ENCODE assay signal across 14 mouse cellular contexts in the genomic region with DNA sequence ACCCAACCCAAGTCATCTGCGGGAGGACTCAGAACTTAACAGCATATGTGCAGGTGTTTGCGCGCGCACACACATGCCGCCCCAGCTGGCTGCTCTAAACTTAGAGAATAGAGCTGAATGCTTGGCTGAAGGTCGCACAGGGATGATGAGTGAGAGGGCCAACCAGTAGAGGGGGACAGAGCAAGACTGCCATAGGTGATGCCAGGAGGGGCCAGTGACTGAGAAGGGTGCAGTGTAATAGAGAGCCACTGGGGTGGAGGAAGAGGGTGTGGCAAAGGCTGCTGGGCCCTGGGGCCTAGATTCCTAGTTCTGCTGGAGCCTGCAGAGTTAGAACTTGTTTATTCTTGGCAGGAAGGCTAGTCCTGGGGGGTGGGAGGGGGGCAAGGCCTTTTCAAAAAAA. TPM values are rescaled to one million over a fixed set of nuclear protein-coding genes. Genes with fewer than 3 reads are reported as not detected.
DNase-seq lines count a peak whose midpoint lies in the region; ATAC-seq and TF ChIP-seq lines count a peak whose summit lies in the region.
"Had no signal": no experiment of that assay in that cellular context is flagged by ENCODE, and none has a peak within 500 bp of the region (broad histone marks: within the 10 kb centered on the region; RNA-seq: fewer than 3 reads in every experiment).

No protein-coding gene starts in this region.

- DNase-seq in left cerebral cortex, adult 2 months (ENCODE audit: extremely low spot score in 1 of 2, low spot score in 2 of 2) = no peak
- DNase-seq in left cerebral cortex, adult 9 months (ENCODE audit: low spot score in 2 of 2) = no peak
- DNase-seq in 416B (ENCODE audit: low read depth) (peak; percentile 18), MEL (ENCODE audit: low read depth, low spot score) (peak; percentile 32)
- no peak for DNase-seq in limb, embryonic 14.5 days (ENCODE audit: low spot score)
- no peak for DNase-seq in adrenal gland, adult 8-10 months
- no peak for DNase-seq in heart, postnatal 4 days
- DNase-seq in B cell, adult 2 months = no peak
- DNase-seq: cerebellum, postnatal 25 days; gastrocnemius, postnatal 14 days had no signal

- peaks cover 0 to 2% of the 10 kb centered on the region in 2 experiments; a peak in 1 of 4 replicates for H3K36me3 ChIP-seq in MEL (ENCODE audit: control insufficient read depth in 1 of 2, insufficient read depth in 2 of 2, low read length in 2 of 2)
- no peaks in the 10 kb centered on the region for H3K36me3 ChIP-seq in limb, embryonic 14.5 days (ENCODE audit: control insufficient read depth, insufficient read depth, low read length)
- H3K36me3 ChIP-seq: forebrain, embryonic 12.5 days; G1E had no signal

- peaks cover 0 to 25% of the 10 kb centered on the region in 2 experiments; a peak in 3 of 4 replicates for H3K4me1 ChIP-seq in MEL (ENCODE audit: control insufficient read depth in 1 of 2, insufficient read depth in 2 of 2, low read length in 2 of 2)
- peaks cover 4% of the 10 kb centered on the region; the same call in 1 of the 2 replicates for H3K4me1 ChIP-seq in limb, embryonic 14.5 days (ENCODE audit: control insufficient read depth, insufficient read depth, low read length)

- WGBS in limb, embryonic 14.5 days = 66% methylated on average over 6 of the region's 6 CpGs

- no peak overlapping the region for H3K9ac ChIP-seq in MEL (ENCODE audit: control insufficient read depth, low read depth, low read length, poor library complexity, severe bottlenecking)
- H3K9ac ChIP-seq in limb, embryonic 14.5 days (ENCODE audit: low read depth, low read length, severe bottlenecking) = 0 out of 2 replicates have a peak overlapping the region, but pooled peaks have one; percentile 2
- H3K9ac ChIP-seq: forebrain, embryonic 12.5 days had no signal

- no peak for TF ChIP-seq RAD21 in MEL (IDR thresholded peaks at IDR 0.05; ENCODE audit: low read depth, low read length)

- TF ChIP-seq CTCF in left cerebral cortex, adult 2 months (IDR thresholded peaks at IDR 0.05) = peak; percentile 1
- TF ChIP-seq CTCF in MEL (IDR thresholded peaks at IDR 0.05 in 2 of 3, conservative IDR thresholded peaks at IDR 0.05 in 1 of 3; ENCODE audit: control insufficient read depth in 1 of 3, insufficient read depth in 1 of 3, low read depth in 2 of 3, low read length in 3 of 3, poor library complexity in 1 of 3, severe bottlenecking in 1 of 3) = peak in 1 of 3 experiments; percentile 22; a peak in 1 of 6 replicates

- ATAC-seq in limb, embryonic 14.5 days (ENCODE audit: low FRiP score, low read depth) = peak; percentile 23; the same call in 1 of the 2 replicates

- no peak overlapping the region for H3K4me2 ChIP-seq in limb, embryonic 14.5 days (replicated peaks; ENCODE audit: low read depth, low read length, severe bottlenecking)
- H3K4me2 ChIP-seq: forebrain, embryonic 12.5 days had no signal

- H3K4me3 ChIP-seq in left cerebral cortex, adult 2 months = no peak overlapping the region
- no peak overlapping the region for H3K4me3 ChIP-seq in MEL (ENCODE audit: control insufficient read depth in 1 of 2, insufficient read depth in 1 of 2, low read depth in 2 of 2, low read length in 2 of 2)
- no peak overlapping the region for H3K4me3 ChIP-seq in limb, embryonic 14.5 days (replicated peaks; ENCODE audit: low read length)
- H3K4me3 ChIP-seq: forebrain, embryonic 12.5 days; myocyte had no signal

- intact Hi-C loops in left cerebral cortex, adult 2 months (cut with DNase I) = no loop called here

- no peak for TF ChIP-seq POLR2A in MEL (IDR thresholded peaks at IDR 0.05; ENCODE audit: control insufficient read depth in 1 of 2, insufficient read depth in 1 of 2, low read depth in 1 of 2, low read length in 2 of 2, poor library complexity in 1 of 2)
- TF ChIP-seq POLR2A in limb, embryonic 14.5 days (IDR thresholded peaks at IDR 0.05; ENCODE audit: borderline replicate concordance, extremely low read depth, insufficient read depth, insufficient read length) = no peak

- H3K27ac ChIP-seq in left cerebral cortex, adult 2 months = no peak overlapping the region
- H3K27ac ChIP-seq in MEL (ENCODE audit: control insufficient read depth, low read depth, low read length) = no peak overlapping the region
- no peak overlapping the region; the same call in 1 of the 2 replicates for H3K27ac ChIP-seq in limb, embryonic 14.5 days (replicated peaks; ENCODE audit: low read depth, low read length)
- H3K27ac ChIP-seq: forebrain, embryonic 12.5 days; macrophage had no signal

- no peak for TF ChIP-seq EP300 in MEL (IDR thresholded peaks at IDR 0.05; ENCODE audit: low read depth in 1 of 2, low read length in 2 of 2)

- no peaks in the 10 kb centered on the region for H3K79me2 ChIP-seq in MEL (ENCODE audit: control insufficient read depth, insufficient read depth, low read length, poor library complexity)

- no peaks in the 10 kb centered on the region for H3K9me3 ChIP-seq in MEL (replicated peaks; ENCODE audit: insufficient read depth, low read length)
- no peaks in the 10 kb centered on the region for H3K9me3 ChIP-seq in limb, embryonic 14.5 days (ENCODE audit: control insufficient read depth, low read length)
- H3K9me3 ChIP-seq: forebrain, embryonic 12.5 days had no signal

- no peaks in the 10 kb centered on the region for H3K27me3 ChIP-seq in MEL (ENCODE audit: control insufficient read depth in 1 of 2, insufficient read depth in 2 of 2, low read length in 2 of 2)
- H3K27me3 ChIP-seq in limb, embryonic 14.5 days (ENCODE audit: control insufficient read depth, insufficient read depth, low read length) = no peaks in the 10 kb centered on the region

TF ChIP-seq in MEL, 35 proteins besides CTCF, POLR2A, EP300 and RAD21:
- TF ChIP-seq MYB (IDR thresholded peaks at IDR 0.05; ENCODE audit: low read depth, low read length) (no peak), BHLHE40 (IDR thresholded peaks at IDR 0.05; ENCODE audit: borderline replicate concordance, low read depth, low read length) (no peak), CHD2 (IDR thresholded peaks at IDR 0.05; ENCODE audit: low read length) (no peak), USF2 (IDR thresholded peaks at IDR 0.05; ENCODE audit: borderline replicate concordance in 1 of 2, insufficient read depth in 1 of 2, low read depth in 1 of 2, low read length in 2 of 2) (no peak), ZKSCAN1 (IDR thresholded peaks at IDR 0.05; ENCODE audit: low read depth, low read length) (no peak), NRF1 (IDR thresholded peaks at IDR 0.05; ENCODE audit: insufficient read depth, low read depth, low read length, poor library complexity, severe bottlenecking) (no peak), TAL1 (IDR thresholded peaks at IDR 0.05; ENCODE audit: low read length) (no peak), UBTF (IDR thresholded peaks at IDR 0.05; ENCODE audit: borderline replicate concordance, insufficient read depth, low read depth, low read length) (no peak), E2F4 (IDR thresholded peaks at IDR 0.05; ENCODE audit: borderline replicate concordance, low read depth, low read length) (no peak), MYC (IDR thresholded peaks at IDR 0.05; ENCODE audit: low read depth, low read length) (no peak), TBP (IDR thresholded peaks at IDR 0.05; ENCODE audit: low read depth, low read length) (no peak), CHD1 (IDR thresholded peaks at IDR 0.05; ENCODE audit: low read depth, low read length) (no peak), MXI1 (IDR thresholded peaks at IDR 0.05; ENCODE audit: low read depth, low read length) (no peak), GATA1 (IDR thresholded peaks at IDR 0.05; ENCODE audit: low read depth, low read length) (no peak)

RNA-seq across cellular contexts. Expression of a gene that starts 5.0 kb away (rescaled TPM):
- 100 to 1,000 TPM; 112 to 140 TPM for total RNA-seq in left cerebral cortex, adult 2 months (2021)
- total RNA-seq in MEL (2012; rRNA removed) = 4.8 and 6.0 TPM in 2 replicates
- 10 to 100 TPM in 1 of 2 experiments, not detected in 1; 10.2 TPM for polyA plus RNA-seq in MEL (2012; ENCODE audit: insufficient read depth in 1 of 2, insufficient read length in 2 of 2, low read depth in 1 of 2, low replicate concordance in 2 of 2, missing spikeins in 1 of 2)
- polyA plus RNA-seq in limb, embryonic 14.5 days (2012; rRNA removed) = 143 and 179 TPM in 2 replicates
- 27.5 and 32.9 TPM in 2 replicates for polyA plus RNA-seq in limb, embryonic 14.5 days (2014; fragmentation: Nextera tagmentation; extraction: Ambion mirVana)
- total RNA-seq in adrenal gland, adult 8-10 months (2022) = 1 to 10 TPM; 2.4 to 4.1 (median 3.1) TPM
- total RNA-seq in heart, postnatal 4 days (2021) = 10 to 100 TPM in 1 of 2 experiments, 1 to 10 TPM in 1; 8.6 to 10.5 TPM
- polyA plus RNA-seq: macrophage had no signal

RNA-seq across cellular contexts. Expression of a gene that starts 58.3 kb away (rescaled TPM):
- total RNA-seq in left cerebral cortex, adult 2 months (2021) = 10 to 100 TPM; 24.8 to 26.7 TPM
- total RNA-seq in MEL (2012; rRNA removed) = 33.3 and 40.2 TPM in 2 replicates
- 10 to 100 TPM in 1 of 2 experiments, not detected in 1; 51.3 TPM for polyA plus RNA-seq in MEL (2012; ENCODE audit: insufficient read depth in 1 of 2, insufficient read length in 2 of 2, low read depth in 1 of 2, low replicate concordance in 2 of 2, missing spikeins in 1 of 2)
- 49.9 and 68.5 TPM in 2 replicates for polyA plus RNA-seq in limb, embryonic 14.5 days (2012; rRNA removed)
- polyA plus RNA-seq in limb, embryonic 14.5 days (2014; fragmentation: Nextera tagmentation; extraction: Ambion mirVana) = 44.9 and 49.3 TPM in 2 replicates
- 10 to 100 TPM; 28.6 to 37.7 (median 33.2) TPM for total RNA-seq in adrenal gland, adult 8-10 months (2022)
- total RNA-seq in heart, postnatal 4 days (2021) = 10 to 100 TPM; 16.0 to 19.2 TPM

RNA-seq across cellular contexts. Expression of a gene that starts 58.5 kb away (rescaled TPM):
- total RNA-seq in left cerebral cortex, adult 2 months (2021) = 1 to 10 TPM; 5.3 to 7.2 TPM
- total RNA-seq in MEL (2012; rRNA removed) = 149 and 151 TPM in 2 replicates
- polyA plus RNA-seq in MEL (2012; ENCODE audit: insufficient read depth in 1 of 2, insufficient read length in 2 of 2, low read depth in 1 of 2, low replicate concordance in 2 of 2, missing spikeins in 1 of 2) = 100 to 1,000 TPM; 165 to 609 TPM
- 84.3 and 103 TPM in 2 replicates for polyA plus RNA-seq in limb, embryonic 14.5 days (2012; rRNA removed)
- polyA plus RNA-seq in limb, embryonic 14.5 days (2014; fragmentation: Nextera tagmentation; extraction: Ambion mirVana) = 147 and 154 TPM in 2 replicates
- 1 to 10 TPM; 3.5 to 9.6 (median 6.7) TPM for total RNA-seq in adrenal gland, adult 8-10 months (2022)
- 10 to 100 TPM; 53.3 to 56.9 TPM for total RNA-seq in heart, postnatal 4 days (2021)

Comparison
In these comparisons a context has a peak if more than half of its experiments do, and no peak if none do; other contexts are left out.
1. DNase-seq: peak in 416B (single experiment) and MEL (single experiment); none in left cerebral cortex, adult 2 months (0 of 2), left cerebral cortex, adult 9 months (0 of 2), limb, embryonic 14.5 days (single experiment), adrenal gland, adult 8-10 months (single experiment), heart, postnatal 4 days (single experiment) and B cell, adult 2 months (0 of 2).
2. RNA of a gene that starts 5.0 kb away (total RNA-seq): 112 to 140 TPM in left cerebral cortex, adult 2 months; 8.6 to 10.5 TPM in heart, postnatal 4 days, 4.8 to 6.0 TPM in MEL and 2.4 to 4.1 TPM in adrenal gland, adult 8-10 months; every median in the first group is over 4 times any median in the second.
3. RNA of a gene that starts 58.5 kb away (total RNA-seq): 149 to 151 TPM in MEL and 53.3 to 56.9 TPM in heart, postnatal 4 days; 5.3 to 7.2 TPM in left cerebral cortex, adult 2 months and 3.5 to 9.6 TPM in adrenal gland, adult 8-10 months; every median in the first group is over 4 times any median in the second.